Mouse (Mus musculus) megakaryocyte, embryonic 14.5 days (primary cell): ENCODE measurements around the gene Optn.

ENCODE experiments used
- FLI1 ChIP-seq: IDR thresholded peaks from 2 replicates; pipeline ENCODE4 v1.6.1; 2012; ENCODE audit warnings: low read length, inconsistent platforms, mixed read lengths
- GATA1 ChIP-seq: IDR thresholded peaks from 3 replicates; pipeline ENCODE4 v1.6.1; 2012; ENCODE audit warnings: mixed read lengths, low read length, inconsistent platforms, borderline replicate concordance

- TF ChIP-seq GATA1 (no peak), FLI1 (no peak)
Observed at GRCm38 (mm10) chr2:4987388-4988180, 76.3 kb downstream of the Optn start.
